In the genomic region with DNA sequence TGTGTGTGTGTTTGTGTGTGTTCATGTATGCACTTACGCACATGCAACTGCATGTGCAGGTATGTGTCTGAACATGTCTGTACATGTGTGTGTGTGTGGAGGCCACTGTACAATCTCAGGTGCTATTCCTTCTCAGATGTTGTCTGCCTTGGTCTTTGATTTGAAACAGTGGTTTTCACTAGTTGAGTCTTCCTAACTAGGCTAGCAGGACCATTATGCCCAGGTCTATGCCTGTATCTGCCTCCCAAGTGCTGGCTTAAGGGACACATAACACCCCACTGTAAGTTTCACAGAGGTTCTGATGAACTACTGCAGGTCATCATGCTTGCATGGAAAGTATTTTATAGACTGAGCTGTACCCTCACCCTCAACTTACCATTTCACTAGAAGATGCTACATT, we compare ENCODE assay signal across 13 mouse cellular contexts.
"Had no signal": no experiment of that assay in that cellular context is flagged by ENCODE, and none has a peak within 500 bp of the region (broad histone marks: within the 10 kb centered on the region; RNA-seq: fewer than 3 reads in every experiment).

No protein-coding gene starts in this region.

- H3K36me3 ChIP-seq: intestine, embryonic 15.5 days; limb, embryonic 15.5 days; midbrain, embryonic 15.5 days; neural tube, embryonic 13.5 days had no signal

- H3K4me2 ChIP-seq: intestine, embryonic 15.5 days; limb, embryonic 15.5 days; midbrain, embryonic 11.5 days; midbrain, embryonic 15.5 days; neural tube, embryonic 13.5 days had no signal

- ATAC-seq: intestine, embryonic 15.5 days; lung, postnatal 0 days; midbrain, embryonic 15.5 days had no signal

- H3K9ac ChIP-seq: intestine, embryonic 15.5 days; limb, embryonic 15.5 days; midbrain, embryonic 15.5 days; neural tube, embryonic 13.5 days had no signal

- DNase-seq: kidney, adult 8-10 months; kidney, postnatal 25 days; layer of hippocampus, postnatal 36 days; lung, adult 2 months; lung, postnatal 36 days; right cerebral cortex, postnatal 14 days; thymus, postnatal 36 days had no signal

- H3K27me3 ChIP-seq: intestine, embryonic 15.5 days; limb, embryonic 15.5 days; midbrain, embryonic 15.5 days; neural tube, embryonic 13.5 days had no signal

- H3K9me3 ChIP-seq: intestine, embryonic 15.5 days; limb, embryonic 15.5 days; midbrain, embryonic 15.5 days; neural tube, embryonic 13.5 days had no signal

- H3K4me3 ChIP-seq: intestine, embryonic 15.5 days; limb, embryonic 15.5 days; midbrain, embryonic 15.5 days; neural tube, embryonic 13.5 days had no signal

- H3K4me1 ChIP-seq: intestine, embryonic 15.5 days; limb, embryonic 15.5 days; midbrain, embryonic 15.5 days; neural tube, embryonic 13.5 days had no signal

- H3K27ac ChIP-seq: intestine, embryonic 15.5 days; limb, embryonic 15.5 days; midbrain, embryonic 15.5 days; neural tube, embryonic 13.5 days had no signal
